Mouse (Mus musculus): ENCODE results near the gene Gm49337.
A peak's percentile ranks its signal among the peaks of the same experiment; 100 is the strongest.

The Gm49337 gene

GRCm38 (mm10) chr4:116336294-116336693, 163.1 kb downstream of the Gm49337 start:
- DNase-seq (ENCODE audit: low read depth) = no peak

DNA sequence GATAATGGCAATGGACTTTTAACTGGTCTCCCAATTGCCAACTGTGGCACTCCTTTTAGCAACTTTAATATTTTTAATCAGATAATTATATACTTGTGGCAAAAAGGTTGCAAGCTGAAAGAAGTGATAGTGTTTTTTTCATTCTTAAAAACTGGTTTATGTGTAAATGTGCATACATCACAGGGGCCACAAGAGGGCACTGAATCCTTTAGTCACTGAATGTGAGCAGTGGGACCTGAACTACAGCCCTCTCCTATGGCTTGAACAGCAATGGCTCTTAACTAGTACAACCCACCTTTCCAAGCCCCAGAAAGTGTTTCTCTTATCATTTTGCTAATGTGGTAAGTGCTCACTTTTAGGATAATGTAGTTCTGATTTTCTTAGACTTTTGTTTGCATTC, 168.9 kb downstream of the Gm49337 start:
- DNase-seq (ENCODE audit: low read depth) = peak; percentile 46
